Mouse (Mus musculus): ENCODE results near the gene Nhsl1. TPM values are rescaled to one million over a fixed set of nuclear protein-coding genes. Genes with fewer than 3 reads are reported as not detected.

Gene Nhsl1
- 23.8 and 25.3 TPM in 2 replicates for polyA plus RNA-seq (2012; rRNA removed)

DNA sequence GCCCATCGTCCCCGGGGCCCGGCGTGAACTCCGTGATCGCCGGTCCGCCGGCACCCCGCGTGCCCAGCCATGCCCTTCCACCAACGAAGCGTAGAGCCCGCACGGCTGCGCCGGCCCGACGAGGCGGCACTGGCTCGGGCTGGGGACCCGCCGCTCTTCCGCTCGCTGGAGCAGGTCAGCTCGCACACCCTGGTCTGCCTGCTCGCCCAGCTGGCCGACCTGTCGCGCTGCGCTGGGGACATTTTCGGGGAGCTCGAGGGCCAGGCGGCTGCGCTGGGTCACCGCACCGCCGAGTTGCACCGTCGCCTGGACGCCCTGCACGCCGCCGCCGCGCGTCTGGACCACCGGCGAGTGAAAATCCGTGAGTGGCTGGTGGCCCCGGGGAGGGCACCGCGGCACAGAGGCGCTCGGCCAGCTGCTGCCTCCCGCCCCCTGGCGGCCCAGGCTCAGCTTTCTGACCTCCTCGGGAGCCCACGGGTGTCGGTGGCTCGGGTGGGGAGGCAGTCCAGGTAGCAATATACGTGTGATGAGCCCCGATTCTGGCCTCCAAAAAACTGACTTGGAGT is at the start of gene Nhsl1:
Gene Nhsl1, plus strand, starts transcription at position 70 of the 566 bp plus-strand sequence.

DNA sequence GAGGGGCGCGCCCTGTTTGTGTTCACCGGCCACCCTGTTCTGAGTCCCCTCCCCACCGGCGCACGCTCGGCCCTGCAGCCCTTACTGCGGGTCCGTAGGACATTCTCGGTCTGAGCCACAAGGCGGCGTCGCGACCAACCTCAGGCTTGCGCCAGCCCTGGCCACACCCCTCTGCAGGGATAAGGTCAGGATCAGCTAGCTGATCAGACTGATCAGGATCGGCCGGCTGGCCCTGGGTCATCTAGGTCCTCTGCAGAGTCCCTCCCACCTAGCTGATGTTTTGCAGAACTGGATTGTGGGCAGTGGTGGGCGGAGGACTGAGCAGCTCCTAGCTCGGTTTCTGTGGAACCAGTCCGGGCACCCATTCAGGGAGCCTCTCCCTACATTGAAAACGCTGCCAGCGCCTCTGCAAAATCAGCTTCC is 227.0 kb downstream of the Nhsl1 start, which contains the start of gene Hebp2:
Gene Hebp2, minus strand, starts transcription at position 264 of the 423 bp plus-strand sequence.

Other genes starting within 250 kb of the Nhsl1 start
- not detected in 2 replicates for gene Ect2l, start 108.1 kb upstream of the Nhsl1 start, polyA plus RNA-seq (2012; rRNA removed)
- 35.7 and 35.8 TPM in 2 replicates for gene Ccdc28a, start 84.0 kb upstream of the Nhsl1 start, polyA plus RNA-seq (2012; rRNA removed)
- 3.0 and 6.2 TPM in 2 replicates for gene Hebp2, start 227.1 kb downstream of the Nhsl1 start, polyA plus RNA-seq (2012; rRNA removed)

All from colon, adult 2 months (tissue).